Mouse (Mus musculus): ENCODE data around the gene Slc26a1. TPM values are rescaled to one million over a fixed set of nuclear protein-coding genes. Genes with fewer than 3 reads are reported as not detected.
"Not testable (repeated sequence)": the region's sequence is repeated elsewhere in the genome, so short reads cannot be mapped to it uniquely, and the experiment has no call there.

Gene Slc26a1
- polyA plus RNA-seq, 1 experiment from 2014 or later = 0.42 TPM

- no peak for DNase-seq (ENCODE audit: low read depth, low spot score)
- CTCF ChIA-PET = interaction anchor here (1.3 to 1.5 kb wide), 3 partner anchors 13 to 216 kb away, joined by 6 to 12 read pairs (median 6); partner anchors contain the start of gene Atp5k
- TF ChIP-seq CTCF (IDR thresholded peaks at IDR 0.05) = no peak
- H3K27me3 ChIP-seq = no peaks in the 10 kb centered on the region
- ATAC-seq = no peak
- POLR2A ChIA-PET = interaction anchor here (1.2 kb wide), 1 partner anchor 10 kb away, joined by 4 read pairs; no protein-coding TSS in a partner anchor
- in situ Hi-C loops (cut with MboI; ENCODE audit: low pct_unique_long_range_greater_than_20kb) = loop anchor here (5.0 to 25.0 kb wide), 2 partner anchors 223 to 738 kb away; partner anchors contain the start of gene Rpl5
Measured at GRCm38 (mm10) chr5:108650341-108650740, 25.0 kb downstream of the Slc26a1 start.

DNA sequence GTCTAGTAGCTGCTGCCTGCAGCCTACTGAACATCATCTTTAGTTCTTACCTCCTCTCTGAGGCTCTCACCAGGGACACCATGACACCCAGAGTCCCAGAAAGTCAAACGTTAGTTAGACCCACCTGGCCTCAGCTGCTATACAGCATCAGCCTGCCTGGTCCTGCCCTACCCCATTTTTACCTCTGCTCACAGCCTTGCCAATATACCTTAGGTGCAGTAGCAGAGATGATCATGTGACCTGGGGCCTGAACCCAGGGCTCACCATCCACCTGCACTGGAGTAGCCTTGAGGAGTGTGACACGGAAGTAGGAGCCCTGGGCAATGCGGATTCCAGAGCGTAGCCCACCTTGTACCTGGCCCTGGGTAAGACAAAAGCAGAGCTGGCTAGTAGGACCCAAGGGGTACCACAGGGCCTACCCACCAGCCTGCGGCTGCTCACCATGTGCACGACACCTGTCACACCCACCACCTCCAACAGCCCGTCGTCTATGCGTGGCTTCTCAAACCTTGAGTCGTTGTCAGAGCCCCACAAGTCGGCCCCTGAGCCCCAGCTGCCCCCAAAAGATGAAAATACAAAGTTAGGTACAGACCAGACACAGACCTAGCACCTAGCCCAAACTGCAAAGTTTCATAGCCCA is 26.3 kb downstream of the Slc26a1 start:
- no peaks in the 10 kb centered on the region for H3K27me3 ChIP-seq
- POLR2A ChIA-PET = no interaction called here
- no peak for DNase-seq (ENCODE audit: low read depth, low spot score)
- in situ Hi-C loops (cut with MboI; ENCODE audit: low pct_unique_long_range_greater_than_20kb) = no loop called here
- no peak for TF ChIP-seq CTCF (IDR thresholded peaks at IDR 0.05)
- no peak for ATAC-seq
- CTCF ChIA-PET = interaction anchor here (1.3 kb wide), 3 partner anchors 12 to 222 kb away, joined by 3 read pairs; partner anchors contain the start of gene Idua

DNA sequence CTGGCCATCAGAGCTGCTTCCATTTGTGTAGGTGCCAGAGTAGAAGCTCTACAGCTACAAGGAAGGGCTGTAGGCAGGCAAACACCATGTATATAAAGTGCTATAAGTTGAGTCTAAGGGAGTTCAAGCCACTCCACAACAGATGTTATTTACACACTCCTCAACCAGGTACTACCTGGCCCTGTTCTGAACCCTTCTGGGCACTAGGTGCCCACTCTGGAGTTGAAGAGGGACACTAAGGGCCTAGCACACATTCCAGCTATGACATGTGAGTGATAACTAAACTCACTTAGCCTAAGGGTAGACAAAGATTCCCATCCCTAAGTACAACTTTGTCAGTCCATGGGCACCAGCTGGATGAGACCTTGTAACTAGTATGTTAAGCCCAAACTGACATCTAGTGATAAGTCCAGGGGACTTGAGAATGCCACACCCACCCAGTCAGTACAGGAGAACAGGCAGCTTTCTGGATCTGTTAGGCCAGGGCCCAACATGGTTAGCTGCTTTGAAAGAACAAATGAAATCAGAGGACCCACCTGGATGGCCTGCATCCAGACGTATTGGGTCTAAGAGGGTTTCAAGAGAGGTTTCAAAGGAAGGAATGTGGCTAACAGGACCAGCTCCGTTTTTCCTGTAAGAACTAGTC is 27.4 kb downstream of the Slc26a1 start:
- in situ Hi-C loops (cut with MboI; ENCODE audit: low pct_unique_long_range_greater_than_20kb) = no loop called here
- ChIA-PET POLR2A (interaction anchor here (1.3 kb wide), 1 partner anchor 23 kb away, joined by 3 read pairs; no protein-coding TSS in a partner anchor), CTCF (interaction anchor here (1.1 to 1.4 kb wide), 3 partner anchors 10 to 13 kb away, joined by 3 to 5 read pairs (median 4); partner anchors contain the start of gene Idua)

DNA sequence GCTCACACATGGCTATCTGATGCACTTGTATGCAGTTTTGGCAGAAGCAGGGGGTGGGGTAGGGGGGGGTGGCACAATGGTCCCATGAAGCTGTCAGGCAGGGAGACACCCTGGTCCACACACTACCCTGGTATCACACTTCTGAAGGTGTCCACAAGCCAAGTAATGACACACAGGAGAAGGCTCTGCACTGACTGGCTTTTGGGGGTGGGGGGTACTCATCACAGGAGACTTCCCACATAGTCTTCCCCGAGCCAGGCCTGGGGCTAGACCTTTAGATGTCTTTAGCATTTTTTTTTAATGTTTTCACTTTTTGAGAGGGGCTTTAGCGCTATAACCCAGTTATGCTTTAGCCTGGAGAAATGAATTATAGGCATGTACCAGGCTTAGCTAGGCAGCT is 28.1 kb downstream of the Slc26a1 start:
- no peaks in the 10 kb centered on the region for H3K27me3 ChIP-seq
- in situ Hi-C loops (cut with MboI; ENCODE audit: low pct_unique_long_range_greater_than_20kb) = no loop called here
- ATAC-seq (no peak), DNase-seq (ENCODE audit: low read depth, low spot score) (no peak)
- CTCF ChIA-PET = interaction anchor here (1.0 to 1.4 kb wide), 3 partner anchors 9 to 11 kb away, joined by 4 to 5 read pairs (median 4); no protein-coding TSS in a partner anchor
- TF ChIP-seq CTCF (IDR thresholded peaks at IDR 0.05) = no peak
- POLR2A ChIA-PET = interaction anchor here (0.5 to 1.3 kb wide), 2 partner anchors 23 to 31 kb away, joined by 3 to 7 read pairs; no protein-coding TSS in a partner anchor

More for the DNA sequence above, 27.4 kb downstream of the Slc26a1 start:
- no peak for TF ChIP-seq CTCF (IDR thresholded peaks at IDR 0.05)
- ATAC-seq = no peak
- H3K27me3 ChIP-seq = no peaks in the 10 kb centered on the region
- DNase-seq (ENCODE audit: low read depth, low spot score) = no peak

DNA sequence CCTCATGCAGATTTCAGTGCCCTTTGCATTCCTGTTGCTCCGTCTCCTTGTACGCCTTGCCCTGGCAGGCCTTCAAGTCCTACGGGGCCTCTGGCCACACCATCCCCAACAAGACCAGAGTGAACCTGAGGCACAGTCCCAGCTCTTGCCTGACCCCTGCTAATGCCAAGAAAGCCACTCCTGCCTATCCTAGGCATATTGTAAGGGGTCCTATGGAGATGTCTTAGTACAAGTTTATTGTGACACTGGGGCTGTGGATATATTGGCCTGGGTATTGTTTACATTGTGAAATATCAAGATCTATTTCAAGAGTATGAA is 29.1 kb downstream of the Slc26a1 start:
- no peak for TF ChIP-seq CTCF (IDR thresholded peaks at IDR 0.05)
- H3K27me3 ChIP-seq = no peaks in the 10 kb centered on the region
- in situ Hi-C loops (cut with MboI; ENCODE audit: low pct_unique_long_range_greater_than_20kb) = no loop called here
- DNase-seq (ENCODE audit: low read depth, low spot score) = no peak
- POLR2A ChIA-PET = no interaction called here
- CTCF ChIA-PET = interaction anchor here (1.0 to 1.1 kb wide), 2 partner anchors 10 to 15 kb away, joined by 3 to 4 read pairs; no protein-coding TSS in a partner anchor
- no peak for ATAC-seq

DNA sequence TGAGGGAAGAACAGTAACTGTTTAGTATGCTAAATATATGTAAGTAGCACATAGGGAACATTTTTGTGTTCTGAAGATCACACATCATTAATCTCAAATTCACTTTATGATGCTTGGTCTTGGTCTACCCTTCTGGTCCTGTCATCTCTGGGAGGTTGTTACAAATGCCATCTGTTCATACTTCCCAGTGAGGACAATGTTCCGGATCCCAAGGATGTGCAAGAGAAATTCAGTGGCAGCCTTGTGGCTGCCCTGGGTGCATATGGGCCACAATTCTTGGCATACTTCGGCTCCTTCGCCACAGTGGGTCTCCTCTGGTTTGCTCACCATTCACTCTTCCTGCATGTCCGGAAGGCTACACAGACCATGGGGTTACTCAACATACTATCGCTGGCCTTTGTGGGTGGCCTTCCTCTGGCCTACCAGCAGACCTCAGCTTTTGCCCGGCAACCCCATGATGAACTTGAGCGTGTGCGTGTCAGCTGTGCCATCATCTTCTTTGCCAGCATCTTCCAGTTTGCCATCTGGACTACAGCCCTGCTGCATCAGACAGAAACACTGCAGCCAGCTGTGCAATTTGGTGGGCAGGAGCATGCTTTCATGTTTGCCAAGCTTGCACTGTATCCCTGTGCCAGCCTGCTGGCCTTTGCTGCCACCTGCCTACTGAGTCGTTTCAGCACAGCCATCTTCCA is 29.6 kb downstream of the Slc26a1 start:
- CTCF ChIA-PET = interaction anchor here (1.1 kb wide), 1 partner anchor 15 kb away, joined by 3 read pairs; no protein-coding TSS in a partner anchor
- in situ Hi-C loops (cut with MboI; ENCODE audit: low pct_unique_long_range_greater_than_20kb) = no loop called here
- no peak for DNase-seq (ENCODE audit: low read depth, low spot score)

GRCm38 (mm10) chr5:108643674-108644073 is 31.7 kb downstream of the Slc26a1 start:
- no peaks in the 10 kb centered on the region for H3K27me3 ChIP-seq
- in situ Hi-C loops (cut with MboI; ENCODE audit: low pct_unique_long_range_greater_than_20kb) = no loop called here
- TF ChIP-seq CTCF (IDR thresholded peaks at IDR 0.05) = no peak
- ATAC-seq (no peak), DNase-seq (ENCODE audit: low read depth, low spot score) (no peak)
- CTCF ChIA-PET = no interaction called here
- POLR2A ChIA-PET = no interaction called here

More for the DNA sequence above, 29.6 kb downstream of the Slc26a1 start:
- H3K27me3 ChIP-seq = no peaks in the 10 kb centered on the region
- POLR2A ChIA-PET = no interaction called here
- ATAC-seq = no peak
- TF ChIP-seq CTCF (IDR thresholded peaks at IDR 0.05) = no peak

GRCm38 (mm10) chr5:108636172-108636571 is 39.2 kb downstream of the Slc26a1 start:
- TF ChIP-seq CTCF (IDR thresholded peaks at IDR 0.05) = no peak
- ChIA-PET CTCF (interaction anchor here (1.8 kb wide), 1 partner anchor 16 kb away, joined by 6 read pairs; no protein-coding TSS in a partner anchor), POLR2A (no interaction called here)
- H3K27me3 ChIP-seq = no peaks in the 10 kb centered on the region
- ATAC-seq (no peak), DNase-seq (ENCODE audit: low read depth, low spot score) (no peak)
- in situ Hi-C loops (cut with MboI; ENCODE audit: low pct_unique_long_range_greater_than_20kb) = no loop called here

DNA sequence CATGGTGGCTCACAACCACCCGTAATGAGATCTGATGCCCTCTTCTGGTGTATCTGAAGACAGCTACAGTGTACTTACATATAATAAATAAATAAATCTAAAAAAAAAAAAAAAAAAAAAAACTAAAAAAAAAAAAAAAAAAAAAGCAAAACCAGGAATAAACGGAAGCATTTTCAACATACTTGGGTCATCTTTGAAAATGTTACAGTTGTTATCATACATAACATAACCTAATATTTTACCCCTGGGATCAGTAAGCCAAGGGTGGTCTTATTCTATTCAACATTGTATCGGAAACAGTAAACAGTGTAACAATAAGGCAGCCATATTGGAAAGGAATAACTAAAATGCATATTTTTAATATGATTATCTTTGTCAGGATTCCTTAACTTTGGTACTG is 41.3 kb downstream of the Slc26a1 start:
- POLR2A ChIA-PET; CTCF ChIA-PET; ATAC-seq; DNase-seq (ENCODE audit: low read depth, low spot score); in situ Hi-C loops (cut with MboI; ENCODE audit: low pct_unique_long_range_greater_than_20kb); H3K27me3 ChIP-seq: not testable (repeated sequence)

DNA sequence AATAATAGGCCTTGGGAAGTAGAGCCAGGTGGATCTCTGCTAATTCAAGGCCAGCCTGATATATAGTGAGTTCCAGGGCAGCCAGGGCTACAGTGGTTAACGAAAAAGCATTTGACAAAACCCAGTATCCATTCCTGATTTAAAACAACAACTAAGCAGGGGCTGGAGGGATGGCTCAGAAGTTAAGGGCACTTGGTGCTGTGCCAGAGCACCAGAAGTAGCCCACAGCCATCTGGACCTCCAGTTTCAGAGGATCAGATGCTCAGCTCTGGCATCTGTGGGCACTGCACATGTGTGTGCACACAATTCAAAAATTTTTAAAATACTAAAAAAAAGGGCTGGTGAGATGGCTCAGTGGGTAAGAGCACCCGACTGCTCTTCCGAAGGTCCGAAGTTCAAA is 41.7 kb downstream of the Slc26a1 start:
- in situ Hi-C loops (cut with MboI; ENCODE audit: low pct_unique_long_range_greater_than_20kb) = no loop called here
- no peaks in the 10 kb centered on the region for H3K27me3 ChIP-seq
- no peak for TF ChIP-seq CTCF (IDR thresholded peaks at IDR 0.05)
- ChIA-PET CTCF (no interaction called here), POLR2A (no interaction called here)
- no peak for ATAC-seq
- DNase-seq (ENCODE audit: low read depth, low spot score) = no peak

Data from Patski (cell line).